In the genomic region with DNA sequence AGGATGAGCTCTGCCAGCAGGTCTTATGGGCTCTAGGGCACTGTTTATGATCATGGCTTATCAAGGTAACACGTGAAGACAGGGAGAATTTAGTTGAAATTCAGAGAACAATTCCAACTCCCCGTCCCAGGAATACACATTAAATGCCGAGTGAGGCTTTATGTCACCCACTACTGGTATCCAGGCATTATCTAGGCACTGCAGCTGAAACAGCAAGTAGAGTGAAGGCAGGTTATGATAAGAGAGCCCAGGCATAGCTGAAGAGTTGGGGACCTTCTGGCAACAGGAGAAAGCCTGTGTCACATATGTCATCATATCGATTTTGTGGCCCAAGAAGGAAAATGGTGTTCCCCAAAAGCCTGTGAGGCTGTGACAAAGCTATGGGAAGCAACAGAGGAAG, we compare ENCODE assay signal across 23 mouse cellular contexts.
DNase-seq lines count a peak whose midpoint lies in the region; ATAC-seq lines count a peak whose summit lies in the region.
"Had no signal": no experiment of that assay in that cellular context is flagged by ENCODE, and none has a peak within 500 bp of the region (broad histone marks: within the 10 kb centered on the region; RNA-seq: fewer than 3 reads in every experiment).

No protein-coding gene starts in this region.

- peaks cover 28% of the 10 kb centered on the region for H3K36me3 ChIP-seq in erythroblast, embryonic 14.5 days (ENCODE audit: control insufficient read depth)
- H3K36me3 ChIP-seq in liver, embryonic 15.5 days (replicated peaks) = no peaks in the 10 kb centered on the region
- H3K36me3 ChIP-seq: midbrain, embryonic 13.5 days had no signal

- WGBS in liver, embryonic 15.5 days (ENCODE audit: insufficient replicate concordance) = 23% methylated on average over 4 of the region's 4 CpGs

- no peaks in the 10 kb centered on the region for H3K27me3 ChIP-seq in erythroblast, embryonic 14.5 days (ENCODE audit: control insufficient read depth)
- no peaks in the 10 kb centered on the region for H3K27me3 ChIP-seq in liver, embryonic 15.5 days
- H3K27me3 ChIP-seq: midbrain, embryonic 13.5 days; Patski had no signal

- H3K4me2 ChIP-seq in liver, embryonic 15.5 days = peak overlapping the region; percentile 67
- H3K4me2 ChIP-seq: midbrain, embryonic 13.5 days had no signal

- H3K9me3 ChIP-seq in erythroblast, embryonic 14.5 days (ENCODE audit: control insufficient read depth, low read length) = no peaks in the 10 kb centered on the region
- no peaks in the 10 kb centered on the region for H3K9me3 ChIP-seq in liver, embryonic 15.5 days (replicated peaks)
- H3K9me3 ChIP-seq: midbrain, embryonic 13.5 days had no signal

- peak overlapping the region; percentile 38 for H3K9ac ChIP-seq in liver, embryonic 15.5 days
- H3K9ac ChIP-seq: midbrain, embryonic 13.5 days had no signal

- H3K27ac ChIP-seq in liver, embryonic 15.5 days (replicated peaks) = peak overlapping the region; percentile 97
- H3K27ac ChIP-seq: midbrain, embryonic 13.5 days had no signal

- H3K4me3 ChIP-seq in erythroblast, embryonic 14.5 days (replicated peaks) = peak overlapping the region; percentile 54
- H3K4me3 ChIP-seq in liver, embryonic 15.5 days (replicated peaks) = peak overlapping the region; percentile 34
- H3K4me3 ChIP-seq: midbrain, embryonic 13.5 days had no signal

- H3K4me1 ChIP-seq in erythroblast, embryonic 14.5 days (ENCODE audit: control insufficient read depth) = peaks cover 62% of the 10 kb centered on the region
- H3K4me1 ChIP-seq in liver, embryonic 15.5 days (replicated peaks) = peaks cover 50% of the 10 kb centered on the region

- ATAC-seq in liver, embryonic 15.5 days (ENCODE audit: insufficient read depth) = peak; percentile 98
- no peak for ATAC-seq in activated CD4-positive, CD25-positive, alpha-beta regulatory T cell, adult 4 months
- ATAC-seq: hindbrain, embryonic 16.5 days; midbrain, embryonic 13.5 days; Patski had no signal

- peak; percentile 48 for DNase-seq in spleen, adult 12 weeks (ENCODE audit: low spot score)
- DNase-seq in spleen, adult 18-20 months = no peak
- DNase-seq in spleen, postnatal 36 days (ENCODE audit: low spot score in 2 of 2) = peak; percentile 25 to 57
- DNase-seq in adrenal gland, postnatal 10 days = no peak
- no peak for DNase-seq in cerebellum, adult 18-20 months
- DNase-seq: adrenal gland, postnatal 36 days; B cell, adult 2 months; gastrocnemius, postnatal 10 days; heart, postnatal 36 days; kidney, adult 2 months; kidney, postnatal 25 days; layer of hippocampus, adult 9-11 months; lung, adult 18-20 months; lung, postnatal 36 days; retina, postnatal 1 day; right cerebral cortex, postnatal 4 days; thymus, postnatal 36 days had no signal

Comparison
In these comparisons a context has a peak if more than half of its experiments do, and no peak if none do; other contexts are left out.
1. DNase-seq: peak in spleen, adult 12 weeks (single experiment) and spleen, postnatal 36 days (2 of 2); none in spleen, adult 18-20 months (0 of 2), adrenal gland, postnatal 10 days (single experiment) and cerebellum, adult 18-20 months (0 of 2).